Mouse (Mus musculus) skeletal muscle tissue, adult 2 months (tissue): ENCODE results near the gene Dock6.
A peak's percentile ranks its signal among the peaks of the same experiment; 100 is the strongest.
"Not testable (repeated sequence)": the region's sequence is repeated elsewhere in the genome, so short reads cannot be mapped to it uniquely, and the experiment has no call there.

ENCODE experiments used
- DNase-seq: peaks from one replicate; pipeline ENCODE4 v3.0.0-alpha.2; 2012; ENCODE audit warnings: low read depth, low spot score

The Dock6 gene

DNA sequence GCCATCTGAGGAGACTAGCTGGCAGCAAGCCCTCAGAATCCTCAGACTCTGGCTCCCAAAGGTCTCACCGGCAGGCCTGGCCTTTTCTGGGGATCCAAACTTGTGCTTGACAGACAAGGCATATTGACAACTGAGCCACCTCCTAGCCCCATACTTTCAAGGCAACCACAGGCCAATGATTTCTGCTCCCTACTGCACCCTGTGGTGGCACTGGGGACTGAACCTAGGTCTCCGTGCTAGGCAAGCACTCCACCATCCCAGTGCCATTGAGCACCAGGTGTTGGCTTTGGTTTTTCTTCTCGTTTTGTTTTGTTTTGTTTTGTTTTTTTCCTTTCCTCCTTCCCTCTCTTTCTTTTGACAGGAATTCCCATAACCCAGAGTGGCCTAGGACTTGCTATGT lies 43.9 kb downstream of the Dock6 start:
- DNase-seq, result no peak

DNA sequence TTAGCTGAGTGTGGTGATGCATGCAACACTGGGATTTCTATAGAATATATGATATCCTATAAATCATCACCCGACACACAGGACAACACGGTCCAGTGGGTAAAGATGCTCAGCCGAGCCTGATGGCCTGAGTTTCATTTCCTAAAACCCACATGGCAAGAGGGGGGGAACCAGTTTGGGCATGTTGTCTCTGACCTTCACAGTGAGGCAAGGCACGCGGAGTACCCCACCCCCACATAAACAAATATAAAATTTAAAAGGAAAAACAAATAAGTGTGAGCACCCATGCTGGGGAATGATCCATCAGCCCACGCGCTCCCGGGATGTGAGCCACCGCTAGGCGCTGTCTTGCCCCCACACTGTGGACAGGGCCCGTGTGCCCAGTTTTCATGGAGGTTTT lies 45.5 kb downstream of the Dock6 start:
- DNase-seq, result no peak

DNA sequence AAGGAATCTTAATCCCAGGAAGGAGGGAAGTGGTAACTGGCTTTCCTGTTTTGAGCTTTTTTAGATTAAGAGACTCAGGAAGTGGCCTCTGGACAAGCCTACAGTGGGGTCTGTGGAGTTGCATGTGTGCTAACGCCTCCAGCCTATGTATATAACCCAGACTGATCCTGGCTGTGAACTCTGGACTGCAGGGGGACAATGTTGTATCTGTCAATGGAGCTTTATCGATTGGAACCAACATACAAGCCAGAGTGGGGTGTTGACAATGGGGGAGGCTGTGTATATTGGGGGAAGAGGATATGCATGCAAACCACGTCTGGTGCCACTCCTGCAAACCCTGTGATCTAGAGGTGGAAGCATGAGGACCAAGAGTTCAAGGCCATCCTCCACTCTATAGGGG lies 46.1 kb downstream of the Dock6 start:
- no peak for DNase-seq

DNA sequence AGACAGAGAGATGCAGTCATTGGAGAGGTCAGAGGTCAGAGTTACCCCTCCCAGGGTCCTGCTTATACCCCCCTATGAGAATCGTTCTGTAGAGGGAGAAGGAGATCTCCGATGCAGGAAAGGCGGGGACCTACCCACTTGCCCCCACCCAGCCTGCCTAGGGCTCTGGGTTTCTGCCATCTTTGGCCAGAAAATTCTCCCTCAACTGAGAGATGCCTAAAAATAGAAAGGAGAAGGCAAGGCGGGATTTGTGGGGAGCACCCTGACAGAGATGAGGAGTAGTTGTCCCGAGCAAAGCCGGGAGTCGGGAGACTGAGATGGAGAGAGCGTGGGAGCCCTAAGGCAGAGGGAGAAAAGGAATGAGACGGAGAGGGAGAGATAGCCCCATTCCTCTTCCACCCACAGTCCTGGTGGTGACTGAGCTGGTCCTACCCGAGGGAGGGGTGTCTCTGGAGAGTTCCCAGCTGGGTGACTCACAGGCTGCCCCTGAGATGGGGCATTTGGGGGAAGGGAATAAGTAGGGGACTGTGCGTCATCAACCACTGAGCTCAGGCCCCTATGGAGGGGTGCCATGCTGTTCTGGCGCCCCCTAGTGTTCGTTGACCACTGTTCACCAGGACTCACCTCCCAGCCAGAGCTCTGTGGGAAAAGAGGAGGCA lies 48.3 kb downstream of the Dock6 start:
- DNase-seq, result peak; percentile 87

DNA sequence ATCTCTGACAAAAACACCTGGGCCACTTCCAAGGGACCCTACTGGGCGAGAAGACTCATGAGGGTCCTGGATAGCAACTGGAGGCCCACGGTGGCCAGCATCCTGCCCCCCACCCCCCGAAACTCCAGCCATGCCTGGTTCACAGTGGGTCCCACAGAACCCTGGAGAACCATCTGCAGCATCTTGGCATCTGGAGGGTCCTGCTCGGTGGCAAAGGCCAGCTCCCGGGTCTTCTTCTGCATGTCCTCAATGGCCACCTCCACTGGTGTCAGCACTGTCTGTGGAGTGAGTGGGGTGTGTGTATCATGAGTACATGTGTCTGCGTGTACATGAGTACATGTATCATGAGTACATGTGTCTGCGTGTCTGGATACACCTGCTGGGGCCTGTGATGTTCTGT lies 50.8 kb downstream of the Dock6 start:
- no peak for DNase-seq

DNA sequence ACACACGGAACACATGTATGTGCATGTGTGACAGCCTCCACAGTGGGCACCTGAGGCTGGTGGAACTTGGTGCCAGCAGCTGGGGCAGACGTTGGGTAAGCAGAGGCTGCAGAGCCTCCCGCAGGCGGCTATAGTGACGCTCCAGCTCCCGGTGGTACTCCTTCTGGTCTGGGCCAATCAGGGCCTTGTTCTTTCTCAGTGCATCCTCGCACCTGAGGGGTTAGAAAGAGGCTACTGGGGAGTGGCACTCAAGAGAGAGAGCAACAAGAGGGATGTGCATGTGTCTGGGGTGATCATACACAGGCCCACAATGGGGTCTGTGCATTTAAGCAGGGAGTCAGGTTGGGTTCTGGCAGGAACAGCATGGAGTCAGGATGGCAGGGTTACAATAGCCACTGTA lies 51.3 kb downstream of the Dock6 start:
- DNase-seq, result no peak

DNA sequence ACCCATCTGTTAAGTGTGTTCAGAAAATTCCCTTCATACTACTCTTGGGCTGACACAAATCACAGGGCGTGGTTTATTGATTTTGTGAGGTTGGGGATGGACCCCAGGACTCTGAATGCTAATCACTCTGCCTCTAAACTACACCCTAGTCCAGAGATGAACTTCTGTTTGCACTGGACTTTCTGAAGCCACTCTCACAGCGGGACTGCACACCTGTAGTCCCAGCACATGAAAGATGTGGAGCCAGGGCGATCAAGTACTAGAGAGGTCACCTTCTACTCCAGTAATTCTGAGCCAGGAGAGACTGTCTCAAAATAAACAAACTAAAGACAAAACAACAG lies 53.5 kb downstream of the Dock6 start:
- DNase-seq, result no peak

DNA sequence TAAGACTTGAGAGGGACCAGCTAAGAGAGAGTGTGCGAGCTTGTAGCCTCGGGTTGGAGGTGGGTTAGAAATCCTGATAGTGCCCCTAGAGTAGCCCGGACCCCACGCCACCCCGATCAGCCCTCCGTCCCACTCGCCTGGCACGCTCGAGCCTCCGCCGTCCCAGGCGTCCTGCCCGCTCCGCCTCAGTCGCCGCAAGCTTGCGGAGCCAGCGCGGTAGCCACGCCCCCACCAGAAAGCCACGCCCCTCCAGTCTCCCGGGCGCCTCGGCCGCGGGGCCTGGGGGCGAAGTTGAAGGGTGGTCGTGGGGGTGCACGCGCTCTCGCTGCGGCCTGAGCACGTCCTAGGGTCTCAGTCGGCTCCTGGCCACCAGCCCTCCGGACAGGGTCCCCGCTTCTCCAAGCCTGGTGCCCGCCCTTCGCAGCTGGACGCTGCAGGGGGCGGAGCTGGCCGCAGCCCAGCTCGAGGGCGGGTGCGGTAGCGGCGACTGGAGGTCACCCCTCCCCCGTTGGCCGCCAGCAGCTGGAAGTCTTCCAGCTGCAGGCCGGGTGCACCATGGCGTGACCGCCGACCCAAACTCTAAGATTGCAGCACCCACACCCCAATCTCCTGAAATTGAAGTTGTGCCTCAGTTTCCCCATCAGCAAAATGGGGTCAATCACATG lies 54.0 kb downstream of the Dock6 start, which contains the start of gene Kank2:
TSS of gene Kank2 (minus strand) at position 400 of the 665 bp plus-strand sequence.
- peak; percentile 87 for DNase-seq

DNA sequence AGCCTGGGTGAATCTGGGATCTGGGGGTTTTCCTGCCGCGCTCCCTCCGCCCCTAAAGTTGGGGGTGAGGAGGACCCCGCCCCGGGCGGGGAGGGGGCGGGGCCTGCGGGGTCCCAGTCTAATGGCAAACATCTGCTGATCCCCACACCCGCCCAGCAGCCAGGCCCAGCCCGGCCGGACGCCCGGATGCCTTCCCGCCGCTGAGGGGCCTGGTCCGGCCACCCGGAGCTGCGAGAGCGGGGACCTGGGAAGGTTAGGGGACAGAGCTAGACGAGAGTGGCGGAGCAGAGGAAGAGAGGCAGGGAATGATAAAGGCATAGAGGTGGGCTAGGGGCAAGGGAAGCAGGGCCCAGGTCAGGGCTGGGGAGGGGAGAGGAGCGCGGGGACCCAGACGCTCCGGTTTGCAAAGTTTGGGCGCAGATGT lies 54.5 kb downstream of the Dock6 start:
- DNase-seq, result peak; percentile 59

DNA sequence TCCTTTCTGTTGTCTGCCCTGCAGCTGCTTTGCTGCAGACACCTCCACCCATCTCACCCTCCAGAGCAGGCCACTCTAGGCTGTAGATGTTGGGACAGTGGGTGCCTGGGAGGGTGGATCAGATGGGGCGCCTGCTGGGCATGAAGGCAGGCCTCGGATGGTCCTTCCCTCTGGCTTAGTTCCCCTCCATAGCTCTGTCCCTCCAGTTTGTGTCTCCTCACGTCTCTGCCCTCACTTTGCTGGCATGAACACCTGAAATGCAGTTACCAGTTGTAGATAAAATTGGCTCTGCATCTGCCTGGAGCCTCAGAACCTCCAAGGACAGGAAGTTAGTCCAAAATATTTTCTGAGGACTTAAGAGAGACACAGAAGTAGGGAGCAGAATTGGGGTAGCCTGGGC lies 55.5 kb downstream of the Dock6 start:
- no peak for DNase-seq

DNA sequence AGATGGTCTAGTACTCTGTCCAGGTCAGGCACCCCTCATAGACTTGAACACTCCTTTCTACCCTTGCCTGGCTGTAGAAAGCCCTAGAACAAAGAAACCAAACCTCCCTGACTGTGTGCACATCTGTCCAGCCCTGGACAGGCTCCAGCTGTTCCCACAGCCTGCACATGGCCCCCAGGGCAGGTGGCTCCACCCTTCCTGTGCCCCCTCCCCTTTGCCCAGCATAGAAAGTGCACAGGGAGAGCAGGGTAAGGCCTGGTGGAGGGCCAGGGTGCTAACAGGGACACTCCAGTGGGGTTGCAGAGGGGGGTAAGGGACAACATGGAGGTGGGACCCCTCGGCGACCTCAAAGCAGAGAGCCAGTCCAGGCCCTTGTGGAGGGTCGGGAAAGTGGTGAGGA lies 56.2 kb downstream of the Dock6 start:
- no peak for DNase-seq

DNA sequence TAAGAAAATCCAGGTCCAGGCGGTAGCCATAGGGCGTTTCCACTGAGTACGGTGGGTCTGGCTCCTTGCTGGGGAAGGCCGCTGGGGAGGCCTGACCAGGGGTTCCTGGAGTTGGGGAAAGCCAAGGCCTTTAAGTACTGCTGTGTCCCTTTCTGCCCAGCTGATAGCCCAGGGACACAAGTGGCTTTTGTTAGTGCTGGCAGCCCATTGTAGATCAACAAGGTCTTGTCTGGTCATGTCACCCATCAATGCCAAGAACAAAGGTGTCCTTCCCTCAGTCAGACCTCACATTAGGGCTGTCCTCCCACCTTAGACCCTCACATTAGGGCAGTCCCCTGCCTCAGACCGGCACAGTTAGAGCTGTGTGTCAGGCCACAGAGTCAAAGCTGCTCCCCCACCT lies 56.9 kb downstream of the Dock6 start:
- DNase-seq, result no peak

DNA sequence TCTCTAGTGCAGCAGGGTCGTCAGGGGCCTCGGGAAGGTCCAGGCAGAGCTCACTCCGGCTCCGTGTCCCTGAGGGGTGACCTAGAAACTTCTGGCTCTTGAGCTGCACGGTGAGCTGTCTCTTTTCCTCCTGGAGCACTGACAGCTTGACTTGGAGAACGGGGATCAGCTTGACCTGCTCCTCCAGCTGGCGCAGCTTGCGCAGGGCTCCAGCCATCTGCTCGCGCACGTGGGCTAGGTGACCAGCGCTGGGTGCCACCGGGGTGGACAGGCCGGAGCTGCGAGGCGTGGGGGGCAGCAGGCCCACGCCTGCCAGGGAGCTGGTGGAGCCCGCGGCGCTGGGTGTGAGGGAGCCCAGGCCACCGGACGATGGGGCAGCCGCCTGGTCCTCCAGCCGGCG lies 57.5 kb downstream of the Dock6 start:
- DNase-seq, result peak; percentile 71

DNA sequence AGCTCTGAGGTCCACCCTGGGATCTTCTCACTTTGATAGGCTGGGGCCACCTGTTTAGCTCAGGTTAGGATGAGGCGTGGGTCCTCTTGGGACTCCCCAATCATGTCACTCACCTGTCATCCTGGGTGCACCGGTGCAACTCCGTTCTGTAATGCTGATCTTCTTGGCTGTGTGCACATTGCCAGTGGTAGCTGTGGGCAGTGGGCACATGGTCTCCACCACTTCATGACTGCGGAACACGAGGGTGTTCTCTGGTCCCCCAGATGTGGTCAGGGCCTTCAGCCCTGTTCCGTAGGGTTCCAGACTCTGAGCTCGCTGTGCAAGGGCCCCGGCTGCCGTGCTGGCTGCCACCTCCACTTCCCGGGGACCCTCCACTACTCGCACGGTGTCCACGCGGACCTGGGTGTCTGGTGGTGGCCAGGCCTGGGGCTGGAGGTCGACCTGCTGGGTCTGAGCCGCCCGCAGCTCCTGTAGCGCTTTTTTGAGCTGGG lies 58.0 kb downstream of the Dock6 start:
- DNase-seq, result no peak

DNA sequence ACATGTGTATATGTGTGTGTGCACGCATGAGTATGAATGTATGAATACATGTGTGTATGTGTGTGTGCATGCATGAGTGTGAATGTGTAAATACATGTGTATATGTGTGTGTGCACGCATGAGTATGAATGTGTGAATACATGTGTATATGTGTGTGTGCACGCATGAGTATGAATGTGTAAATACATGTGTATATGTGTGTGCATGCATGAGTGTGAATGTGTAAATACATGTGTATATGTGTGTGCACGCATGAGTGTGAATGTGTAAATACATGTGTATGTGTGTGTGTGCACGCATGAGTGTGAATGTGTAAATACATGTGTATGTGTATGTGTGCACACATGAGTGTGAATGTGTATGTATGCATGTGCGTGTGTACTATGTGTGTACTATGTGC lies 58.9 kb downstream of the Dock6 start:
- not testable (repeated sequence) for DNase-seq

DNA sequence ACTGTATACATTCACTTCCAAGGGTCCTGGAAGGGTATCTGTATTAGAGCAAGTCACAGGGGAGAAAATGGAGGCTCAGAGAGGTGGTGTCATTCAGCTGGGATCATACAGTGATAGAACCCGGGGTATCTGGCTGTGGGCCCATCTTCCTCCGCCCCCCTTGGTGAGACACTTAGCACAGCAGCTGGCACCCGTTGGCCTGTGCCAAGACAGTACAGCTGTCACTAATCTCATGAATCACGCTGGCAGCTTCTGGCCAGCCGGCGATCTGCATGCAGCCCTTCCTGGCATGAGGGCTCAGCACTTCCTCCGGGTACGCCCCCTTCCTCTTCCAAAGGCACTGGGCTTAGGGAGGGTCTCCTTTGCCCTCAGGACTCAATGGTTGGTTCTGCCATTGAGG lies 59.8 kb downstream of the Dock6 start:
- peak; percentile 72 for DNase-seq

DNA sequence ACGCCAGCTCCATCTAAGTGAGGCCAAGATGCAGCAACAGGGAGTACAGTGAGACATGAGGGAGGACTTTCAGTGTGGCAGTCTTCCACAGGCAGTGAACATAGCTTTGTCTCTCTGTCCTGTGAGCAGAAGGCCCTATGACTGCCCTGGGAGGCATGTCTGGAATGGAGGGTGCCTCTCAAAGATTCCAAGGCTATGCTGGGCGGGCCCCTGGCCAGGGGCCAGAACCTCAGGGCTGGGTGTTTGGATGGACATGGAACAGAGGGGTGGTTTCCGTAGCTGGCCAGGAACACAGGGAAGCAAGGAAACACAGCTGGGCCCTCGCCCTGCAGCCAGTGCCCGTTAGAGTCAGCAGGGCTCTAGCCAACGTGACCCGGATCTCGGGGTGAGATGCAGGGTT lies 60.6 kb downstream of the Dock6 start:
- DNase-seq, result peak; percentile 86

DNA sequence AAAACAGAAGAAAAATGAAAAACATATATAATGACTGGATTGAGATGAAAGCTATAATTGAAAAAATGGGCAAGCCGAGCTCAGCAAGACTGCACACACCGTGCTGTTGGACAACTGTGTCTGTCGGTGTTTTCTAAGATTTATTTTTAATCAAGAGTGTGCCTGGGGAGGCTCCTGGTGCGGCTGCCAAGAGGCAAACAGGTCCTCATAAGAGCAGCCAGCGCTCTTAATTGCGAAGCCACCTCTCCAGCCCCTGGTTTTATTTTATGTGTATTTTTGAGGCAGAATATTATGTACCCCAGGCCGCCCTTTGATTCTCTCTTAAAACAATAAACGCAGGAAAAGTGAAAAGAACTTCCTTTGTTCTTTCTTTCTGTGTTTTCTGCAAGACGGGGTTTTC lies 64.2 kb downstream of the Dock6 start:
- no peak for DNase-seq

DNA sequence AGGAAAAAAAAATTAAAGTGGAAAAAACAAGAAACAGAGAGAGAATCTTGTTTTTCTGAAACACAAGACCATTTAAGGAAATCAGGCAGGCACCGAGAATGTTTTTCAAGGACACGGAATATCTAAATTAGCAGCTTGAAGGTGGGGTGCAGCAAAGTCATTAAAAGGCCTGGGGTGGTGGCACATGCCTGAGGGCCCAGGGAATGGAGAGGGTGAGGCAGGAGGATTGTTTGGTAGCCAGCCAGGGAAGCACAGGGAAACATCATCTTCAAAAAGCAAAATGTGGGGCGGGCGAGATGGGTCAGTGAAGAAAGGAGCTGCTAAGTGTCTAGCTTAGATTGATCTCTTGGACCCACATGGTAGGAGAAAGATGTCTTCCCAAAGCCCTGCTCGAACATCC lies 64.8 kb downstream of the Dock6 start:
- DNase-seq, result no peak

DNA sequence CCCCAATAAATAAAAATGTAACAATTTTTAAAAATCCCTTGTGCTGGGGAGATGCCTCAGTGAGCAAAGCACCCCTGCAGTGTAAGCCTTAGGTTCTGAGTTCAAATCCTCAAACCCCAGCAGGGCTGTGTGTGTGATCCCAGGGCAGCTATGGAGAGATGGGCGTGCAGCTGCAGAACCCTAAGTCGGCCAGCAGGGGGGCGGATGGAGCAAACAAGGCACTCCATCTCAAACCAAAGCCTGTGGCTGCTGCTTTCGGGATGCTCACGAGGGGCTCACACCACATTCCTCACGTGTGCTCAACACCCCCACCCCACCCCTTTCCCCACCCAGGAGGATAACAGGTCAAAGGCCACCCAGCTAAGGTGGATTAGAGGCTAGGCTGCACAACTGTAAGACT lies 65.5 kb downstream of the Dock6 start:
- no peak for DNase-seq

DNA sequence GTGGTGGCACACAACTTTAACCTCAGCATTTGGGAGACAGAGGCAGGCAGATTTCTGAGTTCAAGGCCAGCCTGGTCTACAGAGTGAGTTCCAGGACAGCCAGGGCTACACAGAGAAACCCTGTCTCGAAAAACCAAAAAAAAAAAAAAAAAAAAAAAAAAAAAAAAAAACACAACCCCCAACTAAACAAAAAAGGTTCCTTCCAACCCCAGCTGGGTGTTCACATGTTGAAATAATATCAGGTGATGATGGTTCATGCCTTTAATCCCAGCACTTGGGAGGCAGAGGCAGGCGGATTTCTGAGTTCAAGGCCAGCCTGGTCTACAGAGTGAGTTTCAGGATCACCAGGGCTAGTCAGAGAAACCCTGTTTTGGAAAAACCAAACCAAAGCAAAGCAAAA lies 66.1 kb downstream of the Dock6 start:
- DNase-seq, result not testable (repeated sequence)

DNA sequence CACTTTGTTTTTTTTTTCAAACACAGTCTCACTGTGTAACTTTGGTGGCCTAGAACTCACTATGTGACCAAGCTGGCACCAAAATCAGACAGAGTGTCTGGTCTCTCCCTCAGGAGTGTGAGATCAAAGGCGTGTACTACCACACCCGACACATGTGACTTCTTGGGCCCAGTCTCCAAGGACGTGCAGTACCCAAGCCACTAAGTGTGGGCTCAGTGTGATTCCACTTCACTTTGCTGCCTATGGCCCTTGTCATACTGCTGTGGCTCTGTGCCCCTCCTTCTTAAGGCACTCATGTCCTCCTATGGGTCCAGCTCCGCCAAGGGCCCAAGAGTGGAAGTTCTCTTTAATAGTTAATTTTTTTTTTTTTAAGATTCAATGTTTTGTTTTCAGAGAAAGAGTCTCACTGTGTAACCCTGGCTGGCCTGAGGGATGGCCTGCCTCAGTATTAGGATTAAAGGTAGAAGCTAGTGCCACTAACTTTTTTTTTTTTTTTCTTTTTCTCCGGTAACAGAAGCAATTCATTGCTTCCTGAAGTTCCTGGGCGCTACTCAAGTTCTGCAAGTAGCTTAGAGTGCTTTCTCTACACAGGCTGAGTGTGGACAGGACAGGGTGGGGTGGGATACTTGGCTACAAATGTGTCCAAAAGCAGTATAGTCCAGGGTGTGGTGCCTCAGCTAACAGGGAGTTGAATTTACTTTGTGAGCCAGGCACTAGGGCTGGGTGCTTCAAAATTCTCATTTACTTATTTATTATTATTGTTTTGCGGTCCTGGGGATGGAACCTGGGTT lies 67.7 kb downstream of the Dock6 start:
- DNase-seq, result no peak
